Mouse (Mus musculus): Measurements from ENCODE around the gene Fbln1.

GRCm38 (mm10) chr15:85173425-85173824, 32.3 kb upstream of the Fbln1 start:
- TF ChIP-seq CTCF (conservative IDR thresholded peaks at IDR 0.05; ENCODE audit: low read length) = no peak
- no peak for TF ChIP-seq POU5F1 (IDR thresholded peaks at IDR 0.05; ENCODE audit: borderline replicate concordance, low read length)

Data from E14TG2a.4 (cell line).